In genomic region chr2:109931978-109932780, GRCm38 (mm10) we compare ENCODE assay signal across 10 mouse cellular contexts. TPM values are rescaled to one million over a fixed set of nuclear protein-coding genes. Genes with fewer than 3 reads are reported as not detected.
DNase-seq lines count a peak whose midpoint lies in the region; ATAC-seq and TF ChIP-seq lines count a peak whose summit lies in the region.
"Had no signal": no experiment of that assay in that cellular context is flagged by ENCODE, and none has a peak within 500 bp of the region (broad histone marks: within the 10 kb centered on the region; RNA-seq: fewer than 3 reads in every experiment).

No protein-coding gene starts in this region.

- intact Hi-C loops in gastrocnemius, adult 2 months (cut with DNase I): no loop called here

- peak overlapping the region; percentile 79 for H3K27ac ChIP-seq in kidney, embryonic 15.5 days
- peak overlapping the region; percentile 64; the same call in 1 of the 2 replicates for H3K27ac ChIP-seq in liver, postnatal 0 days (ENCODE audit: low read depth)
- no peak overlapping the region for H3K27ac ChIP-seq in gastrocnemius, adult 2 months

- TF ChIP-seq CTCF in liver, postnatal 0 days (IDR thresholded peaks at IDR 0.05; ENCODE audit: low read depth): no peak
- TF ChIP-seq CTCF in gastrocnemius, adult 2 months (IDR thresholded peaks at IDR 0.05): no peak

- H3K4me3 ChIP-seq in kidney, embryonic 15.5 days (replicated peaks): peak overlapping the region; percentile 16; the same call in 1 of the 2 replicates
- peak overlapping the region; percentile 25 for H3K4me3 ChIP-seq in liver, postnatal 0 days (ENCODE audit: low read depth, low read length)
- H3K4me3 ChIP-seq in gastrocnemius, adult 2 months: no peak overlapping the region

- peaks cover 8% of the 10 kb centered on the region for H3K36me3 ChIP-seq in kidney, embryonic 15.5 days
- H3K36me3 ChIP-seq in liver, postnatal 0 days (replicated peaks; ENCODE audit: insufficient read depth, low read length): no peaks in the 10 kb centered on the region

- peak; percentile 90 for ATAC-seq in common myeloid progenitor, adult 5-6 weeks (replicated peaks; ENCODE audit: low read depth, poor library complexity, severe bottlenecking)
- ATAC-seq in kidney, embryonic 15.5 days (replicated peaks; ENCODE audit: low FRiP score): peak; percentile 83
- ATAC-seq in liver, postnatal 0 days: peak; percentile 60
- ATAC-seq in megakaryocyte-erythroid progenitor cell, adult 5-6 weeks (replicated peaks; ENCODE audit: low FRiP score, low TSS enrichment, poor library complexity, severe bottlenecking): no peak

- WGBS in kidney, embryonic 15.5 days: 12% methylated on average over 13 of the region's 13 CpGs
- WGBS in liver, postnatal 0 days (ENCODE audit: insufficient replicate concordance): 14% methylated on average over 13 of the region's 13 CpGs

- peak; percentile 46 for DNase-seq in embryo, embryonic 11 days
- DNase-seq in embryo, embryonic 10.5 days (ENCODE audit: low spot score): no peak
- DNase-seq in liver, postnatal 0 days: no peak
- no peak for DNase-seq in gastrocnemius, adult 2 months
- DNase-seq in thymus, postnatal 4 days: no peak
- DNase-seq: cerebellum, adult 2 months; gastrocnemius, postnatal 14 days had no signal

- peaks cover 59% of the 10 kb centered on the region for H3K4me1 ChIP-seq in kidney, embryonic 15.5 days
- peaks cover 14% of the 10 kb centered on the region; the same call in 1 of the 2 replicates for H3K4me1 ChIP-seq in liver, postnatal 0 days (ENCODE audit: insufficient read depth)

- H3K9ac ChIP-seq in kidney, embryonic 15.5 days: no peak overlapping the region
- no peak overlapping the region; the same call in 1 of the 2 replicates for H3K9ac ChIP-seq in liver, postnatal 0 days (replicated peaks)

- TF ChIP-seq EP300 in liver, postnatal 0 days (IDR thresholded peaks at IDR 0.05; ENCODE audit: low read depth): no peak

- peak overlapping the region; percentile 53 for H3K4me2 ChIP-seq in kidney, embryonic 15.5 days
- H3K4me2 ChIP-seq in liver, postnatal 0 days (ENCODE audit: low read depth, low read length): peak overlapping the region; percentile 59

- H3K27me3 ChIP-seq in kidney, embryonic 15.5 days: no peaks in the 10 kb centered on the region
- no peaks in the 10 kb centered on the region for H3K27me3 ChIP-seq in liver, postnatal 0 days (ENCODE audit: insufficient read depth, low read length)

- H3K9me3 ChIP-seq in kidney, embryonic 15.5 days (replicated peaks): no peaks in the 10 kb centered on the region
- no peaks in the 10 kb centered on the region for H3K9me3 ChIP-seq in liver, postnatal 0 days (ENCODE audit: low read length)

RNA-seq across cellular contexts. Expression of gene Lgr4, which starts 14.7 kb away (rescaled TPM):
- total RNA-seq in common myeloid progenitor, adult 5-6 weeks (2017): 0.92 and 1.9 TPM in 2 replicates
- 27.8 and 28.0 TPM in 2 replicates for polyA plus RNA-seq in kidney, embryonic 15.5 days (2015; fragmentation: Nextera tagmentation; extraction: Ambion mirVana)
- 3.9 and 4.2 TPM in 2 replicates for polyA plus RNA-seq in liver, postnatal 0 days (2015; fragmentation: Nextera tagmentation; extraction: Ambion mirVana)
- total RNA-seq in gastrocnemius, adult 2 months (2021): 10 to 100 TPM; 28.9 to 30.4 TPM
- 0.67 and 1.4 TPM in 2 replicates for total RNA-seq in megakaryocyte-erythroid progenitor cell, adult 5-6 weeks (2014; fragmentation: Nextera tagmentation)
- 1.3 and 1.6 TPM in 2 replicates for total RNA-seq in megakaryocyte-erythroid progenitor cell, adult 5-6 weeks (2017)

RNA-seq across cellular contexts. Expression of gene Lin7c, which starts 41.5 kb away (rescaled TPM):
- total RNA-seq in common myeloid progenitor, adult 5-6 weeks (2017): 112 and 116 TPM in 2 replicates
- 69.3 and 76.4 TPM in 2 replicates for polyA plus RNA-seq in kidney, embryonic 15.5 days (2015; fragmentation: Nextera tagmentation; extraction: Ambion mirVana)
- polyA plus RNA-seq in liver, postnatal 0 days (2015; fragmentation: Nextera tagmentation; extraction: Ambion mirVana): 16.2 and 17.5 TPM in 2 replicates
- total RNA-seq in gastrocnemius, adult 2 months (2021): 10 to 100 TPM; 27.5 to 32.9 TPM
- total RNA-seq in megakaryocyte-erythroid progenitor cell, adult 5-6 weeks (2014; fragmentation: Nextera tagmentation): 31.5 and 32.5 TPM in 2 replicates
- 78.9 and 133 TPM in 2 replicates for total RNA-seq in megakaryocyte-erythroid progenitor cell, adult 5-6 weeks (2017)

Comparison
In these comparisons a context has a peak if more than half of its experiments do, and no peak if none do; other contexts are left out.
1. RNA of gene Lgr4, which starts 14.7 kb away (total RNA-seq): 28.9 to 30.4 TPM in gastrocnemius, adult 2 months; 0.92 to 1.9 TPM in common myeloid progenitor, adult 5-6 weeks and 0.67 to 1.6 TPM in megakaryocyte-erythroid progenitor cell, adult 5-6 weeks; every median in the first group is over 10 times any median in the second.